In genomic region chr1:87174006-87174955, GRCm38 (mm10) we compare ENCODE assay signal across 9 mouse cellular contexts. TPM values are rescaled to one million over a fixed set of nuclear protein-coding genes. Genes with fewer than 3 reads are reported as not detected.
DNase-seq lines count a peak whose midpoint lies in the region; ATAC-seq and TF ChIP-seq lines count a peak whose summit lies in the region.
"Had no signal": no experiment of that assay in that cellular context is flagged by ENCODE, and none has a peak within 500 bp of the region (broad histone marks: within the 10 kb centered on the region; RNA-seq: fewer than 3 reads in every experiment).

No protein-coding gene starts in this region.

- no peak for TF ChIP-seq EP300 in MEL (IDR thresholded peaks at IDR 0.05; ENCODE audit: low read depth in 1 of 2, low read length in 2 of 2)

- H3K4me2 ChIP-seq in heart, embryonic 16.5 days (ENCODE audit: low read depth, low read length): peak overlapping the region; percentile 41; the same call in 1 of the 2 replicates
- 0 out of 2 replicates have a peak overlapping the region, but pooled peaks have one; percentile 8 for H3K4me2 ChIP-seq in lung, embryonic 14.5 days

- no peaks in the 10 kb centered on the region for H3K9me3 ChIP-seq in MEL (replicated peaks; ENCODE audit: insufficient read depth, low read length)
- no peaks in the 10 kb centered on the region for H3K9me3 ChIP-seq in forebrain, embryonic 10.5 days
- H3K9me3 ChIP-seq in heart, embryonic 16.5 days (replicated peaks; ENCODE audit: control insufficient read depth, low read length): no peaks in the 10 kb centered on the region
- H3K9me3 ChIP-seq in lung, embryonic 14.5 days (ENCODE audit: low read depth, low read length): no peaks in the 10 kb centered on the region

- DNase-seq in MEL (ENCODE audit: low read depth, low spot score): peak; percentile 81
- peak; percentile 82 for DNase-seq in forebrain, embryonic 10.5 days (ENCODE audit: extremely low spot score, low spot score)
- peak; percentile 80 to 85 for DNase-seq in kidney, postnatal 4 days
- DNase-seq in lung, embryonic 14.5 days: peak; percentile 85
- peak; percentile 53 to 72 for DNase-seq in right cerebral cortex, postnatal 10 days (ENCODE audit: low spot score in 2 of 2)

- no peaks in the 10 kb centered on the region for H3K79me2 ChIP-seq in MEL (ENCODE audit: control insufficient read depth, insufficient read depth, low read length, poor library complexity)

- TF ChIP-seq CTCF in MEL (IDR thresholded peaks at IDR 0.05 in 2 of 3, conservative IDR thresholded peaks at IDR 0.05 in 1 of 3; ENCODE audit: control insufficient read depth in 1 of 3, insufficient read depth in 1 of 3, low read depth in 2 of 3, low read length in 3 of 3, poor library complexity in 1 of 3, severe bottlenecking in 1 of 3): peak; percentile 75 to 95 (median 92)
- peak; percentile 92 for TF ChIP-seq CTCF in bone marrow macrophage, adult 2 months (IDR thresholded peaks at IDR 0.05; ENCODE audit: low read depth, low read length)
- TF ChIP-seq CTCF in lung, embryonic 14.5 days (IDR thresholded peaks at IDR 0.05; ENCODE audit: low read depth): peak; percentile 74

- no peak overlapping the region for H3K27ac ChIP-seq in MEL (ENCODE audit: control insufficient read depth, low read depth, low read length)
- H3K27ac ChIP-seq in bone marrow macrophage, adult 2 months (ENCODE audit: insufficient read depth, low read depth, low read length): no peak overlapping the region
- H3K27ac ChIP-seq in forebrain, embryonic 10.5 days: peak overlapping the region; percentile 26; the same call in 1 of the 2 replicates
- no peak overlapping the region for H3K27ac ChIP-seq in heart, embryonic 16.5 days (ENCODE audit: low read length)
- H3K27ac ChIP-seq in lung, embryonic 14.5 days (ENCODE audit: low read depth): no peak overlapping the region

- TF ChIP-seq POLR2A in MEL (IDR thresholded peaks at IDR 0.05; ENCODE audit: control insufficient read depth in 1 of 2, insufficient read depth in 1 of 2, low read depth in 1 of 2, low read length in 2 of 2, poor library complexity in 1 of 2): no peak
- TF ChIP-seq POLR2A in bone marrow macrophage, adult 2 months (IDR thresholded peaks at IDR 0.05; ENCODE audit: borderline replicate concordance, low read depth, low read length): no peak

- WGBS in forebrain, embryonic 10.5 days: 25% methylated on average over 28 of the region's 28 CpGs
- 26% methylated on average over 28 of the region's 28 CpGs for WGBS in heart, embryonic 16.5 days
- 27% methylated on average over 28 of the region's 28 CpGs for whole genome bisulfite sequencing in lung, embryonic 14.5 days

- H3K9ac ChIP-seq in MEL (ENCODE audit: control insufficient read depth, low read depth, low read length, poor library complexity, severe bottlenecking): peak overlapping the region; percentile 33; the same call in 1 of the 2 replicates
- 0 out of 2 replicates have a peak overlapping the region, but pooled peaks have one; percentile 7 for H3K9ac ChIP-seq in heart, embryonic 16.5 days (ENCODE audit: low read length)
- H3K9ac ChIP-seq in lung, embryonic 14.5 days: no peak overlapping the region

- peak overlapping the region; percentile 25 to 26; a peak in 2 of 4 replicates for H3K4me3 ChIP-seq in MEL (ENCODE audit: control insufficient read depth in 1 of 2, insufficient read depth in 1 of 2, low read depth in 2 of 2, low read length in 2 of 2)
- no peak overlapping the region for H3K4me3 ChIP-seq in bone marrow macrophage, adult 2 months (ENCODE audit: insufficient read depth, low read length)
- 0 out of 2 replicates have a peak overlapping the region, but pooled peaks have one; percentile 25 for H3K4me3 ChIP-seq in forebrain, embryonic 10.5 days
- H3K4me3 ChIP-seq in heart, embryonic 16.5 days (ENCODE audit: low read length): no peak overlapping the region
- H3K4me3 ChIP-seq in lung, embryonic 14.5 days (ENCODE audit: low read depth, low read length): no peak overlapping the region

- no peak for ATAC-seq in heart, embryonic 16.5 days (replicated peaks; ENCODE audit: extremely low read depth, insufficient read depth, low FRiP score)
- peak; percentile 30; the same call in 1 of the 2 replicates for ATAC-seq in lung, embryonic 14.5 days (ENCODE audit: insufficient read depth)
- ATAC-seq in activated CD4-positive, CD25-positive, alpha-beta regulatory T cell, adult 4 months: no peak

- peaks cover 0 to 5% of the 10 kb centered on the region in 2 experiments; a peak in 2 of 4 replicates for H3K36me3 ChIP-seq in MEL (ENCODE audit: control insufficient read depth in 1 of 2, insufficient read depth in 2 of 2, low read length in 2 of 2)
- H3K36me3 ChIP-seq in forebrain, embryonic 10.5 days (replicated peaks): no peaks in the 10 kb centered on the region
- no peaks in the 10 kb centered on the region for H3K36me3 ChIP-seq in heart, embryonic 16.5 days (ENCODE audit: control insufficient read depth, insufficient read depth)
- H3K36me3 ChIP-seq in lung, embryonic 14.5 days (ENCODE audit: insufficient read depth): no peaks in the 10 kb centered on the region

- peaks cover 0 to 4% of the 10 kb centered on the region in 2 experiments; a peak in 1 of 4 replicates for H3K4me1 ChIP-seq in MEL (ENCODE audit: control insufficient read depth in 1 of 2, insufficient read depth in 2 of 2, low read length in 2 of 2)
- 0 out of 2 replicates have a peak, but pooled peaks cover 5% of the 10 kb centered on the region for H3K4me1 ChIP-seq in bone marrow macrophage, adult 2 months (ENCODE audit: control insufficient read depth, insufficient read depth, low read length)
- H3K4me1 ChIP-seq in forebrain, embryonic 10.5 days: peaks cover 38% of the 10 kb centered on the region
- H3K4me1 ChIP-seq in heart, embryonic 16.5 days (ENCODE audit: control insufficient read depth, insufficient read depth, low read length): peaks cover 3% of the 10 kb centered on the region
- H3K4me1 ChIP-seq in lung, embryonic 14.5 days (ENCODE audit: insufficient read depth): peaks cover 3% of the 10 kb centered on the region; the same call in 1 of the 2 replicates

- TF ChIP-seq RAD21 in MEL (IDR thresholded peaks at IDR 0.05; ENCODE audit: low read depth, low read length): peak; percentile 90

- H3K27me3 ChIP-seq in MEL (ENCODE audit: control insufficient read depth in 1 of 2, insufficient read depth in 2 of 2, low read length in 2 of 2): no peaks in the 10 kb centered on the region
- peaks cover 75% of the 10 kb centered on the region for H3K27me3 ChIP-seq in forebrain, embryonic 10.5 days (ENCODE audit: poor library complexity, severe bottlenecking)
- peaks cover 41% of the 10 kb centered on the region for H3K27me3 ChIP-seq in heart, embryonic 16.5 days (ENCODE audit: control insufficient read depth, insufficient read depth, low read length)
- H3K27me3 ChIP-seq in lung, embryonic 14.5 days (ENCODE audit: insufficient read depth, low read length): peaks cover 16% of the 10 kb centered on the region

RNA-seq across cellular contexts. Expression of gene Prss56, which starts 8.8 kb away (rescaled TPM):
- total RNA-seq in MEL (2012; rRNA removed): 0.08 TPM in 1 of 2 replicates, not detected in the other
- not detected for polyA plus RNA-seq in MEL (2012; ENCODE audit: insufficient read depth in 1 of 2, insufficient read length in 2 of 2, low read depth in 1 of 2, low replicate concordance in 2 of 2, missing spikeins in 1 of 2)
- polyA plus RNA-seq in bone marrow macrophage, adult 2 months (2012; ENCODE audit: insufficient read depth, insufficient read length, missing spikeins): not detected in 2 replicates
- not detected in 2 replicates for polyA plus RNA-seq in forebrain, embryonic 10.5 days (2016; fragmentation: Nextera tagmentation; extraction: Ambion mirVana)
- not detected in 2 replicates for polyA plus RNA-seq in heart, embryonic 16.5 days (2015; fragmentation: Nextera tagmentation; extraction: Ambion mirVana)
- polyA plus RNA-seq in lung, embryonic 14.5 days (2014; fragmentation: Nextera tagmentation; extraction: Ambion mirVana): not detected in 2 replicates
- polyA plus RNA-seq in activated CD4-positive, CD25-positive, alpha-beta regulatory T cell, adult 4 months (2017; shearing (Covaris generic)): not detected

RNA-seq across cellular contexts. Expression of gene Chrnd, which starts 16.1 kb away (rescaled TPM):
- not detected in 2 replicates for total RNA-seq in MEL (2012; rRNA removed)
- polyA plus RNA-seq in MEL (2012; ENCODE audit: insufficient read depth in 1 of 2, insufficient read length in 2 of 2, low read depth in 1 of 2, low replicate concordance in 2 of 2, missing spikeins in 1 of 2): not detected
- not detected in 2 replicates for polyA plus RNA-seq in bone marrow macrophage, adult 2 months (2012; ENCODE audit: insufficient read depth, insufficient read length, missing spikeins)
- polyA plus RNA-seq in forebrain, embryonic 10.5 days (2016; fragmentation: Nextera tagmentation; extraction: Ambion mirVana): not detected in 2 replicates
- polyA plus RNA-seq in heart, embryonic 16.5 days (2015; fragmentation: Nextera tagmentation; extraction: Ambion mirVana): 0.05 and 0.13 TPM in 2 replicates
- not detected in 2 replicates for polyA plus RNA-seq in lung, embryonic 14.5 days (2014; fragmentation: Nextera tagmentation; extraction: Ambion mirVana)
- not detected for polyA plus RNA-seq in activated CD4-positive, CD25-positive, alpha-beta regulatory T cell, adult 4 months (2017; shearing (Covaris generic))
- total RNA-seq: layer of hippocampus, adult 18-20 months had no signal

RNA-seq across cellular contexts. Expression of gene Ecel1, which starts 18.0 kb away (rescaled TPM):
- 0.73 and 2.1 TPM in 2 replicates for total RNA-seq in MEL (2012; rRNA removed)
- 1 to 10 TPM in 1 of 2 experiments, not detected in 1; 4.8 TPM for polyA plus RNA-seq in MEL (2012; ENCODE audit: insufficient read depth in 1 of 2, insufficient read length in 2 of 2, low read depth in 1 of 2, low replicate concordance in 2 of 2, missing spikeins in 1 of 2)
- polyA plus RNA-seq in bone marrow macrophage, adult 2 months (2012; ENCODE audit: insufficient read depth, insufficient read length, missing spikeins): not detected in 2 replicates
- polyA plus RNA-seq in forebrain, embryonic 10.5 days (2016; fragmentation: Nextera tagmentation; extraction: Ambion mirVana): 1.1 and 1.2 TPM in 2 replicates
- 0.71 and 0.88 TPM in 2 replicates for polyA plus RNA-seq in heart, embryonic 16.5 days (2015; fragmentation: Nextera tagmentation; extraction: Ambion mirVana)
- polyA plus RNA-seq in lung, embryonic 14.5 days (2014; fragmentation: Nextera tagmentation; extraction: Ambion mirVana): 0.26 and 0.61 TPM in 2 replicates
- polyA plus RNA-seq in activated CD4-positive, CD25-positive, alpha-beta regulatory T cell, adult 4 months (2017; shearing (Covaris generic)): under 1 TPM in 1 of 2 experiments, not detected in 1; 0.36 TPM

RNA-seq across cellular contexts. Expression of gene Chrng, which starts 30.2 kb away (rescaled TPM):
- not detected in 2 replicates for total RNA-seq in MEL (2012; rRNA removed)
- polyA plus RNA-seq in MEL (2012; ENCODE audit: insufficient read depth in 1 of 2, insufficient read length in 2 of 2, low read depth in 1 of 2, low replicate concordance in 2 of 2, missing spikeins in 1 of 2): not detected
- not detected in 2 replicates for polyA plus RNA-seq in bone marrow macrophage, adult 2 months (2012; ENCODE audit: insufficient read depth, insufficient read length, missing spikeins)
- 0.36 TPM in 1 of 2 replicates, not detected in the other for polyA plus RNA-seq in forebrain, embryonic 10.5 days (2016; fragmentation: Nextera tagmentation; extraction: Ambion mirVana)
- 1.1 and 1.6 TPM in 2 replicates for polyA plus RNA-seq in heart, embryonic 16.5 days (2015; fragmentation: Nextera tagmentation; extraction: Ambion mirVana)
- not detected in 2 replicates for polyA plus RNA-seq in lung, embryonic 14.5 days (2014; fragmentation: Nextera tagmentation; extraction: Ambion mirVana)
- polyA plus RNA-seq in activated CD4-positive, CD25-positive, alpha-beta regulatory T cell, adult 4 months (2017; shearing (Covaris generic)): not detected
- total RNA-seq: layer of hippocampus, adult 18-20 months had no signal

RNA-seq across cellular contexts. Expression of gene Eif4e2, which starts 39.4 kb away (rescaled TPM):
- total RNA-seq in MEL (2012; rRNA removed): 165 and 171 TPM in 2 replicates
- 100 to 1,000 TPM; 132 to 220 TPM for polyA plus RNA-seq in MEL (2012; ENCODE audit: insufficient read depth in 1 of 2, insufficient read length in 2 of 2, low read depth in 1 of 2, low replicate concordance in 2 of 2, missing spikeins in 1 of 2)
- 97.9 and 99.5 TPM in 2 replicates for polyA plus RNA-seq in bone marrow macrophage, adult 2 months (2012; ENCODE audit: insufficient read depth, insufficient read length, missing spikeins)
- polyA plus RNA-seq in forebrain, embryonic 10.5 days (2016; fragmentation: Nextera tagmentation; extraction: Ambion mirVana): 162 and 168 TPM in 2 replicates
- 100 and 104 TPM in 2 replicates for polyA plus RNA-seq in heart, embryonic 16.5 days (2015; fragmentation: Nextera tagmentation; extraction: Ambion mirVana)
- polyA plus RNA-seq in lung, embryonic 14.5 days (2014; fragmentation: Nextera tagmentation; extraction: Ambion mirVana): 160 and 164 TPM in 2 replicates
- 100 to 1,000 TPM; 128 to 155 TPM for polyA plus RNA-seq in activated CD4-positive, CD25-positive, alpha-beta regulatory T cell, adult 4 months (2017; shearing (Covaris generic))

Comparison
In these comparisons a context has a peak if more than half of its experiments do, and no peak if none do; other contexts are left out.
1. H3K4me3 ChIP-seq: peak in MEL (2 of 2) and forebrain, embryonic 10.5 days (single experiment); none in bone marrow macrophage, adult 2 months (single experiment), heart, embryonic 16.5 days (single experiment) and lung, embryonic 14.5 days (single experiment).
2. Peak in every context shown above with its lines, with median percentiles within 50 percentile points of each other: DNase-seq and CTCF ChIP-seq.